Mouse (Mus musculus): ENCODE data around the gene Edil3.

GRCm38 (mm10) chr13:89253990-89254642 is 432.8 kb downstream of the Edil3 start:
- TF ChIP-seq CTCF (conservative IDR thresholded peaks at IDR 0.05; ENCODE audit: insufficient read depth, insufficient read length, low read depth, low read length) (no peak), POLR2A (IDR thresholded peaks at IDR 0.05; ENCODE audit: low read depth, low read length) (no peak)

All from kidney, adult 2 months (tissue).